Mouse (Mus musculus) ES-Bruce4 (cell line): ENCODE data around the gene Fars2.

Experiments
- CTCF ChIP-seq: IDR thresholded peaks from one replicate; pipeline ENCODE4 v1.8.1; 2011; ENCODE audit warnings: low read depth, low read length
- EP300 ChIP-seq: IDR thresholded peaks from 2 replicates; pipeline ENCODE4 v1.6.1; 2011; ENCODE audit warnings: low read depth, low read length; ENCODE audit not compliant: insufficient read depth
- POLR2A ChIP-seq: IDR thresholded peaks from one replicate; pipeline ENCODE4 v1.8.1; 2011; ENCODE audit warnings: low read length; ENCODE audit not compliant: insufficient read depth

- TF ChIP-seq POLR2A (no peak), CTCF (no peak), EP300 (no peak)
These were observed 327.7 kb downstream of the Fars2 start for GRCm38 (mm10) chr13:36444748-36445423.
